Mouse (Mus musculus) forebrain, embryonic 16.5 days (tissue): ENCODE measurements around the gene Braf. TPM values are rescaled to one million over a fixed set of nuclear protein-coding genes. Genes with fewer than 3 reads are reported as not detected.
A peak's percentile ranks its signal among the peaks of the same experiment; 100 is the strongest.
"Not testable (repeated sequence)": the region's sequence is repeated elsewhere in the genome, so short reads cannot be mapped to it uniquely, and the experiment has no call there.

Experiments
- ATAC-seq: fragments of 200-750 bp; cut with Nextera tagmentation; 2 replicates; pipeline ENCODE4 v1.8.0; 2017; ENCODE audit warnings: mild to moderate bottlenecking, moderate library complexity
- H3K27ac ChIP-seq: fragments of 300-500 bp; sonication (generic); 2 replicates; pipeline ENCODE4 v1.5.1; 2014; ENCODE audit warnings: low read length, control low read depth
- H3K27me3 ChIP-seq: fragments of 300-500 bp; sonication (generic); replicated peaks from 2 replicates; pipeline ENCODE4 v1.6.1; 2014; ENCODE audit warnings: low read length; ENCODE audit not compliant: control insufficient read depth, insufficient read depth
- H3K36me3 ChIP-seq: fragments of 300-500 bp; sonication (generic); 2 replicates; pipeline ENCODE4 v1.6.1; 2014; ENCODE audit not compliant: control insufficient read depth, insufficient read depth
- H3K4me1 ChIP-seq: fragments of 300-500 bp; sonication (generic); replicated peaks from 2 replicates; pipeline ENCODE4 v1.6.1; 2014; ENCODE audit warnings: low read length; ENCODE audit not compliant: control insufficient read depth, insufficient read depth
- H3K4me2 ChIP-seq: fragments of 300-500 bp; sonication (generic); 2 replicates; pipeline ENCODE4 v1.6.1; 2014; ENCODE audit warnings: mild to moderate bottlenecking, low read length, control low read depth
- H3K4me3 ChIP-seq: fragments of 300-500 bp; sonication (generic); replicated peaks from 2 replicates; pipeline ENCODE4 v1.5.1; 2014; ENCODE audit warnings: mild to moderate bottlenecking, low read length, control low read depth
- H3K9ac ChIP-seq: fragments of 300-500 bp; sonication (generic); replicated peaks from 2 replicates; pipeline ENCODE4 v1.6.1; 2014; ENCODE audit warnings: low read depth, low read length, control low read depth
- H3K9me3 ChIP-seq: fragments of 300-500 bp; sonication (generic); 2 replicates; pipeline ENCODE4 v1.6.1; 2016; ENCODE audit warnings: low read length; ENCODE audit not compliant: control insufficient read depth
- WGBS: fragments of 180-500 bp; shearing (Covaris S2); extraction: QIAGEN DNeasy Blood & Tissue Kit; methylation state at CpG from one replicate; pipeline ENCODE4 v1.1.7; 2014; 5-methylcytosine and 5-hydroxymethylcytosine counted together
- polyA plus RNA-seq: library from polyadenylated mRNA; unstranded; fragments of >200 nt; fragmentation: Nextera tagmentation; extraction: Ambion mirVana; gene quantifications from 2 replicates; pipeline ENCODE4 v1.2.1, GENCODE M21; 2015

Braf gene
- polyA plus RNA-seq, result 24.0 and 26.7 TPM in 2 replicates

- H3K4me2 ChIP-seq, result peak within 1 kb of the TSS; percentile 95
- peak; percentile 90 for ATAC-seq
- peak within 1 kb of the TSS; percentile 99 for H3K4me3 ChIP-seq
- H3K27ac ChIP-seq, result peak within 1 kb of the TSS; percentile 90
- H3K9me3 ChIP-seq, result no peaks in the 10 kb centered on the region
- WGBS, result 0% methylated on average over 64 of the region's 101 CpGs
- H3K36me3 ChIP-seq, result no peaks in the 10 kb centered on the region
- peaks cover 24% of the 10 kb centered on the region for H3K4me1 ChIP-seq
- no peaks in the 10 kb centered on the region for H3K27me3 ChIP-seq
- H3K9ac ChIP-seq, result peak within 1 kb of the TSS; percentile 98
These were observed at the start of gene Braf for GRCm38 (mm10) chr6:39724866-39725711. Gene Braf, minus strand, starts transcription at chr6:39725463.

GRCm38 (mm10) chr6:39775029-39775428, 49.8 kb upstream of the Braf start:
- no peak overlapping the region for H3K4me3 ChIP-seq
- no peaks in the 10 kb centered on the region for H3K36me3 ChIP-seq
- H3K4me1 ChIP-seq, result no peaks in the 10 kb centered on the region
- ATAC-seq, result no peak
- H3K9ac ChIP-seq, result no peak overlapping the region
- WGBS, result 85% methylated on average over 9 of the region's 9 CpGs
- H3K27ac ChIP-seq, result no peak overlapping the region
- H3K9me3 ChIP-seq, result no peaks in the 10 kb centered on the region
- H3K4me2 ChIP-seq, result no peak overlapping the region
- no peaks in the 10 kb centered on the region for H3K27me3 ChIP-seq

DNA sequence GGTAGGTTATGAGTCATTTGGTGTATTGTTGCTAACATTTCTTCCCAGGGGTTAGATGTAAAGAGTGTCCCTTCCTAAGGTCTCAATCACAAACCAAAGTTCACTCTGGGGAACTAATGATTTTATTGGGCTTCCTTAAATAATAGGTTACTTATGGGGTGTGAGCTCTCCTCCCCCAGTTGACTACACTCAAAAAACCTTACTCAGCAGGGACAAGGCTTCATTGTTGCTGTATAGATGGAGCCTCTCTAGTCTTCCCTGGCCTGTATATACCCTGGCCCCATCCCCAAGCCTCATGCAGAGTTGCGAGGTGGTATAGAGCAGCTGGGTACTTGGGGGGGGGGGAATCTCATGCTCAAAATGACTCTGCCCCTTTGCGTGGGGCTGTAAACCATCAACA, 32.0 kb upstream of the Braf start:
- H3K9ac ChIP-seq, result no peak overlapping the region
- H3K9me3 ChIP-seq, result no peaks in the 10 kb centered on the region
- no peaks in the 10 kb centered on the region for H3K4me1 ChIP-seq
- no peak overlapping the region for H3K4me3 ChIP-seq
- H3K27me3 ChIP-seq, result no peaks in the 10 kb centered on the region
- no peaks in the 10 kb centered on the region for H3K36me3 ChIP-seq
- H3K27ac ChIP-seq, result no peak overlapping the region
- WGBS, result 91% methylated on average over 2 of the region's 2 CpGs
- ATAC-seq, result no peak
- no peak overlapping the region for H3K4me2 ChIP-seq

DNA sequence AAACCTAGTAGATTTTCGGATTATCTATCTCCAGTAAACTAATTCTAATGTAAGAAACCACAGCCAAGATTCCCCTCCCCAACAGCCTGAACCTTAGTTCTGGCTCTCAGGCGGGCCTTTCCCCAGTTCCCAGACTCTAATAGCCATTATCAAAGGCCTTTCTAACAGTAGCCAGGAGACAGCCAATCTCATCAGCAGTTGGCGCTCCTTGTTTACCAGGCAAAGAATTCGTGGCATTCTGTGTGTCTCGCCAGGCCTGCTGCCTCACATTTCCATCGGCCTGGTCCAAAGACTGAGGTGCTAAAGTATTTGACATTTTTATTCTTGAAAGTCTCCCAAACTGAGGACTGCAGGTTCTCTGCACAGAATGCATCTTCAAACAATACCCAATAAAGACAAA, 24.6 kb upstream of the Braf start:
- Histone ChIP-seq H3K4me1 (peaks cover 6% of the 10 kb centered on the region), H3K36me3 (no peaks in the 10 kb centered on the region), H3K4me3 (no peak overlapping the region), H3K9me3 (no peaks in the 10 kb centered on the region), H3K4me2 (no peak overlapping the region), H3K9ac (no peak overlapping the region), H3K27ac (no peak overlapping the region), H3K27me3 (no peaks in the 10 kb centered on the region)
- WGBS, result 10% methylated on average over 6 of the region's 6 CpGs
- ATAC-seq, result 0 out of 2 replicates have a peak, but pooled peaks have one; percentile 47

- Histone ChIP-seq H3K27me3 (no peaks in the 10 kb centered on the region), H3K9me3 (no peaks in the 10 kb centered on the region), H3K27ac (peak overlapping the region; percentile 33; the same call in 1 of the 2 replicates), H3K36me3 (no peaks in the 10 kb centered on the region), H3K4me2 (no peak overlapping the region), H3K4me1 (peaks cover 6% of the 10 kb centered on the region), H3K9ac (no peak overlapping the region), H3K4me3 (no peak overlapping the region)
- peak; percentile 67 for ATAC-seq
- WGBS, result 3% methylated on average over 1 of the region's 1 CpGs
These were observed 21.8 kb upstream of the Braf start for GRCm38 (mm10) chr6:39747094-39747493.

- no peak overlapping the region for H3K9ac ChIP-seq
- H3K4me3 ChIP-seq, result no peak overlapping the region
- H3K4me1 ChIP-seq, result peaks cover 6% of the 10 kb centered on the region
- 94% methylated on average over 1 of the region's 1 CpGs for WGBS
- no peaks in the 10 kb centered on the region for H3K27me3 ChIP-seq
- H3K27ac ChIP-seq, result no peak overlapping the region
- ATAC-seq, result no peak
- H3K9me3 ChIP-seq, result no peaks in the 10 kb centered on the region
- no peak overlapping the region for H3K4me2 ChIP-seq
- no peaks in the 10 kb centered on the region for H3K36me3 ChIP-seq
These were observed 20.2 kb upstream of the Braf start for GRCm38 (mm10) chr6:39745456-39745855.

GRCm38 (mm10) chr6:39739698-39740097, 14.4 kb upstream of the Braf start:
- not testable (repeated sequence) for H3K4me1 ChIP-seq, H3K36me3 ChIP-seq, H3K4me2 ChIP-seq, H3K27me3 ChIP-seq, H3K9me3 ChIP-seq, H3K27ac ChIP-seq, ATAC-seq, H3K4me3 ChIP-seq, H3K9ac ChIP-seq
- 83% methylated on average over 8 of the region's 9 CpGs for whole genome bisulfite sequencing

DNA sequence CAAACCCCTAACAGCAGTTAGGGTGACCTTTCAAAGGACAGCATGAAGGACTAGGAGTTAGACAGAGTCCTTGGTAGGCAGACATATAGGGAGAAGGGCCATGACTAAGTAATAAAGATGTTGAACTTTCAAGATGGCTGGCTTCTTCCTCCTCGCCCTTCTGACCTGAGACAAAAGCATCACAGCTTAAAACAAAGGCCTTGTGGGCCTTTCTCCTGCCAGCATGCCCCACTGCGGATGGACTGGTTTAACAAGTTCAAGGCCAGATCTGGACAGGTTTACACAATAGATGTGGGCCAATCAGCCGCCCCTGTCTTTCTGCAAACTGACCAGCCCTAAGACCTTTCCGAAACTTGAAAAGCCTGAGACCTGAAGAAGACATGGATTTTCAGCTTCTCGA, 2.8 kb upstream of the Braf start:
- 85% methylated on average over 5 of the region's 5 CpGs for WGBS
- Histone ChIP-seq H3K4me1 (peaks cover 7% of the 10 kb centered on the region), H3K9me3 (no peaks in the 10 kb centered on the region), H3K36me3 (no peaks in the 10 kb centered on the region), H3K9ac (no peak overlapping the region), H3K27ac (no peak overlapping the region), H3K27me3 (no peaks in the 10 kb centered on the region), H3K4me3 (no peak overlapping the region), H3K4me2 (no peak overlapping the region)
- no peak for ATAC-seq

DNA sequence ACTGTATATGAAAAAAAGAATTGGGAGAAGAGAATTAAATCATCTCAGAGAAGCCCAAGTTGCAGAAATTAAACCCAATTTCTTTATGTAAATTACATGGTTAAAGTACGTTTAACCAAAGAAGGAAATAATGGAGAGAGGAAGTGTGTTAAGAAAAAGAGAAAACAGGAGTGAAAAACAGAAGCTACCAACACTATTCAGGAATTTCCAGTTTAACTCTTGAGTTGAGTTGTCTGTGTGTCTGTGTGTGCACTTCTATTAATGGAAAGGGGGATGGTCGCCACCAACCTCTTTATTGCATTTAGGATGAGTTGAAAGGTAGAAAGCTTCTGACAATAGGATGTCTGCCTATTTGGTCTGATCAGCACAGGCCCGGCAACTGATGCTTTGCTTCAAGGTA, 886 bp upstream of the Braf start:
- H3K4me3 ChIP-seq, result no peak overlapping the region
- no peaks in the 10 kb centered on the region for H3K36me3 ChIP-seq
- no peak overlapping the region for H3K9ac ChIP-seq
- 67% methylated on average over 3 of the region's 3 CpGs for WGBS
- no peak overlapping the region for H3K4me2 ChIP-seq
- no peaks in the 10 kb centered on the region for H3K27me3 ChIP-seq
- H3K4me1 ChIP-seq, result peaks cover 15% of the 10 kb centered on the region
- no peaks in the 10 kb centered on the region for H3K9me3 ChIP-seq
- no peak for ATAC-seq
- H3K27ac ChIP-seq, result no peak overlapping the region
